Mouse (Mus musculus): Measurements from ENCODE around the gene Cadm2.

Cadm2 gene

DNA sequence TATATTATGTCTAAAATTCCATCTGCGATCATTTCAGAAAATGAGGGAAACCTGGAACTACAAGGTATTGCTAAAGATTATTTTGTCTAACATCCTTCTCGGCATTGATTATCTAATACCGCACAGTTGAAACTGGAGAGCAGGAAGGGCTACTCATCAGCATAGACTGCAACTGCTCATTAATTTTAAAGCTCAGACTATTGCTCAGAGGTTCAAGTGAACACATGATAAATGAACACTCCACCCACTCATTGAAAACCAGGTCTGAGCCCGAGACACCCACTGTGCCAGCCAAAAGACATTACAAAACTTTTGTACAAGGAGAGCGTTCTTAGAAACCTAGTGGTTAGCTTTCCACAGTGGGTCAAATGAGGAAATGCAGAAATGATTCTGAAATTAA is 652.4 kb downstream of the Cadm2 start:
- intact Hi-C loops (cut with DNase I), result no loop called here

DNA sequence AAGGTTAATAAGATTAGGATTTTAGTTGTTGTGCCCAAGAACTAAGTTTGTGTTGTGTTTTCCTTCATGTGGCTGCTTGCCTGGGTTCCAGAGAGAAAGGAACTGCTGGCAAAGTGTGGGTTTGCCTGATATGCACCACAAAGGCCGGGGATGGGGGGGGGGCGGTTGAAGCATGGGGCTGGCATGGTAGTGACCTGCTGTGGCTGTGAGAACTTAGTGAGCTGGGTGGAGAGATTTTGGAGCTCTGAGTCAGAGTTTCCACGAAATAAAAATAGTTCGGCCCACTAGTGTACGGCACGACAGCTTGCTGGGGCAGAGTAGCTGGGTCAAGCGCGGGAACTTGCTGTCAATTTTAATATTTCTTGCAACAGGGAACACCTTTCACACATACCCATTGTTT is 653.0 kb downstream of the Cadm2 start:
- intact Hi-C loops (cut with DNase I), result no loop called here

DNA sequence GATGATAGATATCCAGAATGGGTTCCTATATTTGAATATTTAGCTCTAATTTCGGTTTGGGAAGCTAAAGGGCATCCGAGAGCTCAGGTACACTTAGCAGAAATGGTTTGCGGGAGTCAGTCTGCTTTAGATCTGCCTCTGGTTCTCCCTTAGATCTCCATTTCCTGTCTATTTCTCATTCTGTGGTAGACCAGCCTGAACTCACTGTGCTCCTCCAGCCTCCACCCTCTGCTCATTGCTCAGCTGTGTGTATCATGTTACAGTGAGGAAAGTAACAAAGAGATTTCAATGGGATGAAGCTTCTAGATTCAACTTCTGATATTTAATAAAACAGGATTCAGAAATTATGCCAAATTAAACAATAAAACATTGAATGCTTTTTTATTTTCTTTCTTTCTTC is 661.6 kb downstream of the Cadm2 start:
- intact Hi-C loops (cut with DNase I), result no loop called here

DNA sequence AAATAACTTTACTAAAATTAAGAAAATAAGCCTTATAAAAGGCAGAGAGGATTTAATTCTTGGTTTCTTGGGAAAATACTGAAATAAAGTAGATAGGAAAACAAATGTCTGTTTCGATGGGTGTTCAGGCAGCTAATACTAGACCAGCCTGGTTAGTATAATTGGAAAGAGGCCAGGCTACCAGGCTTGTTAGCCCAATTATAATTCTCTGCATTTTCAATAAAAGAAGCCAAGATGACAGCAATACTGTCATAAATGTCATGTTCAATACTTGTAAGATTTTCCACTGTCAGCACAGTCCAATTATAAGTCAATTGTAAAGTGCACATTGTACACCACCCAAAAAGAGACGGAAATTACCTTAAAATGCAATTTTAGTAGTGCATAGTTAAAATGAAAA is 664.8 kb downstream of the Cadm2 start:
- intact Hi-C loops (cut with DNase I), result no loop called here

DNA sequence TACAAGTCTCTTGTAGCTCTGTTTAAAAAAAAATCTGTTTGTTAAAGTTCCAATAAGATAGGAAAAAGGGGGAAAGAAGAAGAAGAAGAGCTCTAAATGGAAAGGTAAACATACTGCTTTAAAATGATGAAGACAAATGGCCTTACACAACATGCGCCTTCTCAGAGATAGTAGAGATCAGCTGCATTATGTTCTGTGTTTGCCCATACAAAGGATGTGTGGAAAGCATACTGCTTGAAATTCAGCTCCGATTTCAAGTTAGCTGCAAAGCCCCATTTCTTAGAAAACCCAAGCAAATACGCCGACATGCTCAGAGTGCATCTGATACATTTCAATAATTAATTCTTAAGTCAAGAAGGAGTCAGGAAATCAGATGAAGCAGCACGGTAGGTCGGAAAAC is 684.4 kb downstream of the Cadm2 start:
- intact Hi-C loops (cut with DNase I), result no loop called here

DNA sequence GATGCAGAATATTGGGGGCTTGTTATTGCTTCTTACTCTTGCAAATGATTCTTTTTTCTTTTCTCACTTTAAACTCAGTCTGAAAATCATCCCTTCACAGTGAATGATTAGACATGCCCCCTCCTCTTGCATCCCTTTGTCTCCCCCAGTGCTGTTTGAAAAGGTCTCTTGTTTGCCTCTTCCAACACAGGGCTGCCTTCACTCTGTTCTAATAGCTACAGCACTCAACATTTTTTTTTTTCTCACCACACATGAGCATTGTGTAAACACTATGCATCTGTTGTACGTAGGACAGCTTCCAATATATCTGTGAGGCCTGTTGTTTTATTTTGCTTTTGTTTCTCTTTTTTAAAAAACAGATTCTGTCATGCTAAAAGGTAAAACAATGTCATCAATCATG is 695.2 kb downstream of the Cadm2 start:
- intact Hi-C loops (cut with DNase I), result no loop called here

DNA sequence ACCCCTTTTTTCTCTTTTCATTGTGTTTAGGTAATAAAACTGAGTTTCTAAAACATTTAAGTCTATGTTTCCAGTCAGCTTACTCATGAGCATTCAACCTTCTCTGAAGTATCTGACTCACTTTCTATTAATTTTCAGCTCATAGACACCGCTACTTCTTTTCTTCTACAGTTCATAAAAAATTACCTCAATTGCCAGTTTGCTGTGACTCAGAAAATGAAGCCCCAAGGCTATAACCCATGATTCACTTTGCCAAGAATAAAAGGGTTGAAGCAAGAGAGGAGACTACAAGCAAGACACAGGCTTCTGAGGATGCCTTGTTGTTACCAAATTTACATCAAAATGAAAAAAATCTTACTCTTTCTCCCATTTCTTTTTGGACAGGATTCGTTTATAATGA is 698.0 kb downstream of the Cadm2 start:
- intact Hi-C loops (cut with DNase I), result no loop called here

DNA sequence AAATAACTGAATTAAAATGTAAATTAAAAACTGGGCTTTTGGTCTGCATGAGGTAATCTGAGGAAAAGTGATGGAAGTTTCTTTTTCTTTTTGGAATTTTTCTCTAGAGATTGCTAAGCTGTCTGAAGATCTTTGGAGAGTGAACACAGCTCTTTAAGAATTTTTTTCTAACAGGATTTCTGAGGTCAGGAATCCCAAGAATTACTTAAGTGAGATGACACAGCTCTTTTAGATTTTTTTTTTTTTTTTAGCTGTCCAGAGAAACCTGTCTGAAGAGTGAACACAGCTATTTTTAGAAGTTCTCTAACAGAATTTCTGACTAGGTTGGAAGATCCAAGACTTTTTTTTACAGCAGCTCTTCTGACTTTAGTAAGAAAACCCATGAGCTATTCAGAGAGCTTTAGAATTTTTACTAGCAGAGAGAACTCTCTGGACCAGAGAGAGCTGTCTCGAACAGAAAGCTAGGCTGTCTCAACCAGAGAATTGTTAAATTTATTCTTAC is 699.2 kb downstream of the Cadm2 start:
- intact Hi-C loops (cut with DNase I), result no loop called here

DNA sequence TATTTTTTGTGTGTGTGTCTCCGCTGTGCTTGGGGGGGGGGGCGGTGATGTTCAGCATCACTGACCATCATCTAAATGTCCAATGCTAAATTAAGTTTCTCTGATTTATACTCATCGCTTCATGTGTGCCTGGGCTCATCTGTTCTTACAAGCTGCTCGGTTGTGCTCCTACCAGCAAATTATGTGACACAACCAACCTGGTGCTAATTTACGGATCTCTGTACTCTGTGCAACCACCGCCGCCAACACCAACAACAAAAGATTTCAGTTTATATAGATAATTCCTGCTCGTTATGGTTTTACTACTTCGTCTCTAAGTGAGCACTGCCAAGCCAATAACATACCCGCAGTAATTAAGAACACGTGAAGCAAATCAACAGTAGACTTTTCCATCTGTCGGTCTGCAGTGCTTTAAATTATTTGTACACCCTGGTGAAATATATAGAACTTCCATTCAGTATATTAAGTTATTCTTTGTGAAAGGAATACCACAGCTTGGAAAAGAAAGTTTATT is 700.8 kb downstream of the Cadm2 start:
- intact Hi-C loops (cut with DNase I), result no loop called here

DNA sequence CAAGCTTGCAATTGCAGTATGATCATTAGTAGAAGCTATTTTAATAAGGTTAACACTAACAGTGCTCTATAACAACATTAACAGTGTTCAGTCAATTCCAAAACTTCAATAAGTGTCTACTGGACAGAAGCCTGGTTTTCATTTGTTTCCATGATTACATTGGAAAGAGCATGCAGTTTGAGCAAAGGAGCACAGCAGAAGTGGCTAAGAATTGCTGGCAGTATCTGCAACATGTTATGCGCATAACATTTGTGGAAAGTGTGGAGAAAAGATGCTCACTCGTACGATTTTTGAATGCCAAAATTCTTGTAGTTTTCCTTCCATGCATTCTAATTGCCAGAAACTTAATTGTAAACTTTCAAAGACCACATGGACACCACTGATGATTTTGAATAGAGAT is 718.9 kb downstream of the Cadm2 start:
- intact Hi-C loops (cut with DNase I), result no loop called here

DNA sequence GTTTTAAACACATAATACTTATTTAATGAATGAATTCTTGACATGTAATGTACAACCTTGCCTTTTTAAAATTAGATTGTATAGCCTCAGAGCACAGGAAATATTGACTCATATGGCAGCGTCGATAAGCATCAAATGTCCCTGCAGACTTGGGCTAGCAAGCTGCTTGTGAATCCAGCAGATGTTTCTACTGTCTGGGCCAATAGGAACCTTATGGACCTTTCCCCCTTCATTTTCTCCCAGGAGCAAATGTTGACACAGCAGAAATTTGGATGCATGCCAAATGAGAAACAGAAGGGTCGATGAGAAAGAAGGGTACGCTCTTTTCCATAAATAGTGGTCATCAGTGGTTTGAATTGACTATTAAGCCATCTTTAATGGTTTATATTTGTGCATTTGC is 720.0 kb downstream of the Cadm2 start:
- intact Hi-C loops (cut with DNase I), result no loop called here

DNA sequence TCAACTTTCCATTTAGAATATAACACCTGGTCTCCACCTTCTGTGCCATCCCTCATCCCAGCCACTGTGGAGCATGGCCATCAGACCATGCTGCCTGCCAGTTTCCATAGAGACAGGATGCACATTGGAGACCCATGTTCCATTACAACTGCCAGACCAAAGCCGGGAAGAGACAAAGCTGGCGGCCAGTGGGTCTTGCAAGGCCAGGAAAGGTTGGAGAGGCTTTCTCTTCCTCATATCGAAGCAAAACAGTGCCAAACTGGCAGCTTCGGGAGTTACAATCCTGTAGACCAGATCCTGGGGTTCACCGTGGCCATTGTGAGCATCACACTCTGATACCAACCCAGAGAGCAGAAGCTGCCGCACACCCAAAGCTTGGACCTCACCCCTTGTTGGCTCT is 728.3 kb downstream of the Cadm2 start:
- intact Hi-C loops (cut with DNase I), result no loop called here

DNA sequence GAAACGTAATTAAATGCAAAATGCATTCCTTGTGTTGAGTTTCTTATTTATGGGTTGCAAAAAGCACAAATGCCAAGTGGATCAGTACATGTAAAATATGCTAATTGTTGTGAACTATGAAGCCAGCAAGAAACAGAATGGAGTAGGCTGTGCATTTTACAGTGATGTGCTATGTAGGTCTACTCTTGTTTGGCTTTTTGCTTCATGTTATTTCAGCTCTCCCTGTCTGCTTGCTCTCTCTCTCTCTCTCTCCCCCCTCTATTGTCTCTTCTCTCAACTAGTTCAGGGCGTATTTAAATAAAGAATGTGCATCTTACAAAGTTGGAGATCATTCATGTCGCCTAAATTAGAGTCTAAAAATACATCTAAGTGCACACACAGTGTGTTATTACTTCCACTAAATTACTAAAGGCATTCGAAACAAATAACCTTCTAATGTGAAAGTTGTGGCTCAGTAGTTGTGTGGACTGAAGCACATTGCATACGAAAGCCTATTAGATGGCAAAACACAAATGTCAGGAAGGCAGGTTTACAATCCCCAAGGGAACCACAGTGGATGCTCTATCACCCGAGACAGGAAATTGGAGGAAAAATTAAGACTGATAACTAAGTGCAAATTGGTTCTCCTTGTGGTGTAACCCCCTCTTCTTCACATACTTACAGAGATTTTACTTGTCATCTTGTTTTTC is 729.0 kb downstream of the Cadm2 start:
- intact Hi-C loops (cut with DNase I), result no loop called here

DNA sequence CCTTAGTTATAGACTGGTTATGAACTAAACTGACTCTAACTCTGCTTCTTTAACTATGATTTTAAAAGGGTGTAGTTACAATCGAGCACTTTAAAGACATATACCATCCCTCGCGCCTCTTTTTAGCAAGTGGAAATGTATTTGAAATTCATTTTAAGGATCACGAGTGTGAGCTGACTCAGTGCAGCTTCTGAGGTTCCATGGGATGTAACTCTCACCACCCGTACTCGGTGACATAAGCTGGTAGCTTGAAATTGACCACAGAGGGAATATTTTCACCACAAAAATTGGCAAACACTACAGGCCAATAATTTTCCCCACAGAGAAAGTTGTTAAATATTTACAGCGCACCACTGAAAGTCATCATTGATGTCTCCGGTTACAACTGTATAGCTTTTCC is 730.8 kb downstream of the Cadm2 start:
- intact Hi-C loops (cut with DNase I), result no loop called here

DNA sequence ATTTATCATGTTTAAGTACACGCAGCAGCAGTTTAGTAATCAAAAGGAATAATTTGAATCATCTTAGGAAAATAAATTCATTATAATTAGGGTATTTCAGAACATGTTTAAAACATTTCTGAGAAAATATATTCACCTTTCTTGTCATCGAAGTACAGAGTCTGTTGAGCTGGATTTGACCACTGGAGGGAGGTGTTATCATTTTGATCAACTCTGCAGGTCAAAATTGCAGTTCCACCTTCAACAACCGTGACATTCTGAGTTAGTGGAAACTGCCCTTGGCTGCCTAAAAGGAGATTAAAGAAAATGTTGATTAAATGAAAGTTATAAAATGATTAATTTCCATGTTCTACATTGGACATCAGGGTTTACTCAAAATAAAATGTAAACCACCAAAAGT is 738.1 kb downstream of the Cadm2 start:
- intact Hi-C loops (cut with DNase I), result no loop called here

DNA sequence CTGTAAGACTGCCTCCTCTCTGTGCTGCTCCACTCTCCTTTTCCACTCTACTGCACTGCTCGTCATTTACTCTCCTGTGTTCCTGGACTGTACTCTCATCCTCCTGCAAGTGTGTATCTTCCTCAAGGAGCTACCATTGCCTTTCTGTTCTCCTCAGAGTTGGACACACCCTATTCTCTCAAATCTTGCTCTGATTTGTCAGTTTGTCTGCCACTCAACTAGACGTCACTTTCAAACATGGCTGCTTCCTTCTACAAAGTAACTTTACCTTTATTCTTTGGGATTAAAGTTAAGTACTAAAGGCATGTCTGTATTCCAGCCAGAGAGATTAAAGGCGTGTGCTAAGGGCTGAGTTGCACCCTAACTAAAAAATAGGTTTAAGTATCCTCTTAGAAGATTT is 749.5 kb downstream of the Cadm2 start:
- intact Hi-C loops (cut with DNase I), result no loop called here

DNA sequence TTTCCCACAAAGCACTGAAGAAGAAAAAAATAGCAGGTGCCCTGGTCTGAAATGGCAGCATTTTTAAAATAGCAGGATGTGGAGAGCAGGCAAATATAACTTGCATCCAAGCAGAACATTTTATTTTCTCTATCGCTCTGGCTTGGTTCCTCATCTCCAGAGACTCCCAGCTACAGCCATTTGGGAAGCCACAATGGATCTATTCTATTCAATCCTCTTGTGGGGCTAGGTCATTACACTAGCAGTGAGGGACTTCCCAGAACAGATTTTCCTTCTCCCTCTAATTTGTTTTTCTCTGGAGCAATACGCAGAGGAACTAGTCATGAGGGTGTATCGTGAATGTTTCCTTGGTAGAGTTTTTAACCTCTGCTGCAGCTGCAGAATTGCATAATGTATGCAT is 769.7 kb downstream of the Cadm2 start:
- intact Hi-C loops (cut with DNase I), result no loop called here

DNA sequence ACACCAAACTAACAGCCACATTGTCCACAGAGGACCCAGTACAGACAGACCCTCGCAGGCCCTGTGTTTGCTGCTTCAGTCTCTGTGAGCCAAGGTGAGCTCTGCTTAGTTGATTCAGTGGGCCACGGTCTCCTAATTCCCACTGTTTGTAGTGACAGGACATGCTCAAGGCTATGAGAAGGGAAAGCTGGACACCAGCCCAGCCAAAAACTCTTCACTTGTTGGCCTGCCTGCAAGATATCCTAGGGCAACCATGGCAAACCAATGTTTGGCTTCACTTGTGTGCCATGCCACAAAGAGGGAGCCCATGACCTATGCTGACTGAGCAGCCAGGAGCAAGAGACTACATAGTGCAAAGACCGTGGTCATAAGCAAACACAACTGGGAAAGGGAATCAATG is 795.8 kb downstream of the Cadm2 start:
- intact Hi-C loops (cut with DNase I), result no loop called here

DNA sequence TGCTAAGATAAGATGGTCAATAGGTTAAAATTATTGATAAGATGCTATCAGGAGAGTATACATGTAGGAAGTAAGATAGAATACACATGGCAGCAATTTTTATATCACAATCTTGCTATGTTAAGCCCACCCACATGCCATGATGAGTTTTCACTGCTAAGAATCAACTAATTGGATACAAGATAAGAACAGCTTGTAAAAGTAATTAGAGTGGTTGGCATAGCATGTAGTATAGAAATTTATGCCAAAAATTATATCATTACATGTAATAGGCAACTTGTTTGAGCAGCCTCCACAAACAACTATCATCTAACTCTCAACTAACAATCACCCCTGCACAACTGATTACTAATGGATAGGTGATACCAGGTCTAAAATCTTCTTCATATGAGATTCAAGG is 809.2 kb downstream of the Cadm2 start:
- intact Hi-C loops (cut with DNase I), result no loop called here

DNA sequence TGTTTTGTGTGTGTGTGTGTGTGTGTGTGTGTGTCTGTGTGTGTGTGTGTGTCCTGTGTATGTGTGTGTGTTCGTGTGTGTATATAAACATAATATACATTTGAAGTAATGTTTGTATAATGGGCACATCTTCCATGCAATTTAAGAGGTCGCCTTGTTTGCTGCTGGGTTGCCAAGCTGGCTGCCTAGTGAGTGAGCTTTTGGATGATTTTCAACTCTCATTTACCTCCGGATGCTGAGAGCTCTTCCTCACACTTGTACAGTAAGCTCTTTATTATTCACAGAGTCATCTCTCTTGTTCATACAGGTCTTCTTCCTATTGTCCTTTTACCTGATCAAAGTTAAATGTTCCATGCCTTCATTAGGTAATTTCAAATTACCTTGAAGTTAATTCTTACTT is 822.5 kb downstream of the Cadm2 start:
- intact Hi-C loops (cut with DNase I), result no loop called here

DNA sequence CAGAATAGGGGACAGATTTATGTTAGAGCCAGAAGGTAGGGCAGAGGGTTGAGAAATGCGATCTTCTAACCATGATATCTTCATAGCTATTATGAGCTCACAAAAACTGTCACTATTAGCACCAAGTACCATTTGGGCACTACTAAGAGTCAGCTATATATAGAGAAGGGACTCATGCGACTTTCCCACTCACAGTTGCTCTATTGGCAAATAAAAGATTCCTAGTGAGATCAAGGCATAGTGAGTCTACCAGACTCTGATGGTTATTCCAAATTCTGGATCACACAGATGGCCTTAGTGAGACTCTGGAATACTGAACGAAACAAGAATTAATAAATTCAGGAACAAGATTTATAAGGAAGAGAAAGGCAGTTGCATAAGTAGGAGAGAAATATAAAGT is 827.6 kb downstream of the Cadm2 start:
- intact Hi-C loops (cut with DNase I), result no loop called here

DNA sequence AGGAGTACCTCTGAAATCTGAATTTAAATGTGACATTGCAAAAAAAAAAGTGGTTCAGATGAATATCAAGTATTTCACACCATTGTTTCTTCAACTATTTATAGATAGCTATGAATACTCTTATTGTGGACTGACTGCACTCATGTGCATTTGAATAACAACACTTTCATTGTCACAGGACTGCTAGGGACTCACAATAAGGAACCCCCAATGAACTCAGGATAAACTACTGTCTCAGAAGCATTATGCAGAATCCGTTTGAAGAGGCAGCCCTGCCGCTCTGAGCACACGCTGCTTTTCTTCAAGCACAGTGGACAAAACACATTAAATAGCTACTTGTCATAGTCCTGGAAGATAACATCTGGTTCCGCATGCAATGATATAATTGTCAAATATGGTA is 848.8 kb downstream of the Cadm2 start:
- intact Hi-C loops (cut with DNase I), result no loop called here

DNA sequence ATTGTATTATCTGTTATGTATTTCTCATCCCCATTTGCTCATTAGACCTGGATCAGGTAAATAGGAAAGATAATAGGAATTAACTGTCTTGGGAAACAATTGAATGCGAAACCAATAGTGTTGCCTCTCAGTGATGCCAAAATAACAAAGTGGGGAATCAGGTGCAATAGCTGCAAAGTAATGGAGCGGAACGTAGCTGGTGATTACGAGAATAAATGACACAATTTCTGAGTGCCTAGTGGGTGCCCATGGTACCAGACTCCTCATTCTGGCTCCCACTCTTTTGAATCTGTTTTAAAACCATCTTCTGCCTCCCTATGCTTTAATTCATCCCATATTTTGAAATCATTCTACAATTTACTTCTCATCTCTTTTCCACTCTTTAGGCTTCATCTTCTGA is 851.2 kb downstream of the Cadm2 start:
- intact Hi-C loops (cut with DNase I), result no loop called here

Measured in adrenal gland (tissue).